Mouse (Mus musculus): ENCODE results near the gene Gm7579. TPM values are rescaled to one million over a fixed set of nuclear protein-coding genes. Genes with fewer than 3 reads are reported as not detected.
"Not testable (repeated sequence)": the region's sequence is repeated elsewhere in the genome, so short reads cannot be mapped to it uniquely, and the experiment has no call there.

Gm7579 gene
- polyA plus RNA-seq (2015; fragmentation: Nextera tagmentation; extraction: Ambion mirVana): not detected in 2 replicates

DNA sequence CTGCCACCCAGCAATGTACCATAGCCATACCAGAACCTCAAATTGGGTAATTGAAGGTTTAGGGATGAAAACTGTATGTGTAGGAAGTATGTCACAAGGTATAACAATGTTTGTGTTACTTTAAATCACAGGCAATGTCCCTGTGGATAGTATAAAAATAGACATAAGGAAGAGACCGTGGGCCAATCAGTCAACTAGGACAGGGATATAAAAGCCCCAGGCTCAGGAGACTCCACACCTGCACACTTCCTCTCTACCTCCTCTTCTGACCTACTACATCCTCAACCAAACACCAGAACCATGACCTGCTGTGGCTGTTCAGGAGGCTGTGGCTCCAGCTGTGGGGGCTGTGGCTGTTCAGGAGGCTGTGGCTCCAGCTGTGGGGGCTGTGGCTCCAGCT lies at the start of gene Gm7579:
Gene Gm7579 (plus strand): TSS at position 301 of the 400 bp plus-strand sequence.
- no peak for DNase-seq (ENCODE audit: low spot score)

GRCm38 (mm10) chr7:142165639-142166038 lies 46.0 kb upstream of the Gm7579 start, which contains the start of gene Gm4553:
Gene Gm4553 (minus strand): TSS chr7:142165739.
- not testable (repeated sequence) for DNase-seq (ENCODE audit: low spot score)

GRCm38 (mm10) chr7:142169836-142170235 lies 41.8 kb upstream of the Gm7579 start:
- peak; percentile 43 for DNase-seq (ENCODE audit: low spot score)

DNA sequence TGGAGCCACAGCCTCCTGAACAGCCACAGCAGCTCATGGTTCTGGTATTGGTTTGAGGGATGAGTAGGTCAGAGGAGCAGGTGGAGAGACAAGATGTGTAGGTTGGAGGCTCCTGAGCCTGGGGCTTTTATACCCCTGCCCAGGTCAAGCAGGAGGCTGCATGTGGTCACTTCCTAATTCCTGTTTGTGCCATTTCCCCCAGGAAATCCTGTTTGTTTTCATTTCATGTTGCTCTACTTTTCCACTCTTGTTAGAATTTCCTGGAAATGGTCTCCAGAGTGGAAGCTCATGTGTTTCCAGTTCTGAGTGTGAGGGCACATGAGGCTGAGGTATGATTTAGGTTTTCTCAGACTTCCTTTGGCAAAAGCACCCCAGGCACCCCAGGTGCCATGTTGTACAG lies 35.8 kb upstream of the Gm7579 start, which contains the start of gene Krtap5-2:
Gene Krtap5-2 (minus strand): TSS at position 101 of the 400 bp plus-strand sequence.
- DNase-seq (ENCODE audit: low spot score): not testable (repeated sequence)

GRCm38 (mm10) chr7:142178685-142179084 lies 33.0 kb upstream of the Gm7579 start:
- no peak for DNase-seq (ENCODE audit: low spot score)

- DNase-seq (ENCODE audit: low spot score): no peak
Observed at GRCm38 (mm10) chr7:142181021-142181420, 30.6 kb upstream of the Gm7579 start.

GRCm38 (mm10) chr7:142188156-142188555 lies 23.5 kb upstream of the Gm7579 start:
- DNase-seq (ENCODE audit: low spot score): no peak

DNA sequence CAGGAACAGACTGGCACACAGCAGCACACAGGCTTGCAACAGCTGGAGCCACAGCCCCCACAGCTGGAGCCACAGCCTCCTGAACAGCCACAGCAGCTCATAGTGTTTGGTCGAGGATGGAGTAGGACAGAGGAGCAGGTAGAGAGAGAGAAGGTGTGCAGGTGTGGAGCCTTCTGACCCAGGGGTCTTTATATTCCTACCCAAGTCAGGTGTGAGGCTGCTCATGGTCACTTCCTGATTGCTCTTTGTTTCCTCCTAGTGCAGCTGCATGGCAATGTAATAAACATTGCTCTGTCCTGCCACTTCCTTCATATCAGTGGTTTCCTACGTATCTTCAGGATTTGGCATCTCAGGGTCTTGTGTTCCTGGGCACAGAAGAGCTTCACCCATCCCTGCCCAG lies 21.4 kb upstream of the Gm7579 start, which contains the start of gene Gm10153:
Gene Gm10153 (minus strand): TSS at position 101 of the 400 bp plus-strand sequence.
- DNase-seq (ENCODE audit: low spot score): no peak

DNA sequence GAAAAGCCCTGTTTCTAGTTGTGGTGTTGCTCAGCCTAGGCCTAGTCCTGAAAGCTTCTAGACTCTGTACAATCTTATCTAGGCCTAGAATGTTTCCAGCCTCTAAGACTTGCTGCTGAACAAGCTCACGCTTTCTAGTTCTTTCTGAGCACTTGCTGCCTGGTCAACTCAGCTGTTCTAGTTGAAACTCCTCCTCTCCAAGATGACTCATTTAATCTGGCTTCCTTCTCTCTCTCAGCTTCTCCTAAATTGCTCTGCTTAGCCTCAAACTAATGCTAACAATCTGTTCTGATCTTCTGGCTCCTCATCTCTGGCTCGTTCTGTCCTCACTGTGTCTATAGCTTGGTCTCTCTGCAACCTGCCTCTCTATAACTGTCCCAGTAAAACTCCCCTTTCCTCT lies 12.9 kb upstream of the Gm7579 start:
- no peak for DNase-seq (ENCODE audit: low spot score)

- no peak for DNase-seq (ENCODE audit: low spot score)
Observed at GRCm38 (mm10) chr7:142201064-142201463, 10.6 kb upstream of the Gm7579 start, which contains the start of gene Krtap5-3. Gene Krtap5-3 (plus strand): TSS chr7:142201364.

DNA sequence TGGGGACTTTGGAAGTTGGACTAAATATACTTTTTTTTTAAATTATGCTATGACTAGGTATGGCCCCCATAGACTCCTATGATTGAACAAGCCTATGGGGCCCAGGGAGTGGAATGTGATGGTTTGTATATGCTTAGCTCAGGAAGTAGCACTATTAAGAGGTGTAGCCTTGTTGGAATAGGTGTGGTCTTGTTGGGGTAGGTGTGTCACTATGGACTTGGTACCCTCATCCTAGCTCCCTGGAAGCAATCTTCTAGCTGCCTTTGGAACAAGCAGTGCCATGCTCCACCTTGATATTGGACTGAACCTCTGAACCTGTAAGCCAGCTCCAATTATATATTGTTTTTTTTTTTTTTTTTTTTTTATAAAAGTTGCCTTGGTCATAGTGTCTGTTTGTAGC lies 6.2 kb upstream of the Gm7579 start:
- no peak for DNase-seq (ENCODE audit: low spot score)

DNA sequence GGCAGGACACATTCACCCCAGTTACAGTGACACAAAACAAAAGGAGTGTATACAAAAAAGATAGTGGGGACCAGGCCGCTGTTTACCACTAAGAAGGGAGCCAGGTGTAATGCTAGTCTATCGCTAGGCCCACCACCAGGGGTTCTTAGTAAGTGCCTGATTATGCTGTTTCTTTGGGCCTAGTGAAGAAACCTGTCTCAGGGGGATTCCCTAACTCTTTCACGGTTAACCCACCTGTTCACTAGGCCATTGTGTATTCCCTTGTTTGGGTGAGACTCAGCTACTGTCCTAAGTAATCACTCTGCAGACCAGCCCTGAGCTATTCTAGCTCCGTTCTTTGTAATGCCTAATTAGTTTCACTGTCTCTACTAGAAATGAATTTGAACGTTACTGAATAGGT lies 4.8 kb upstream of the Gm7579 start:
- DNase-seq (ENCODE audit: low spot score): not testable (repeated sequence)

DNA sequence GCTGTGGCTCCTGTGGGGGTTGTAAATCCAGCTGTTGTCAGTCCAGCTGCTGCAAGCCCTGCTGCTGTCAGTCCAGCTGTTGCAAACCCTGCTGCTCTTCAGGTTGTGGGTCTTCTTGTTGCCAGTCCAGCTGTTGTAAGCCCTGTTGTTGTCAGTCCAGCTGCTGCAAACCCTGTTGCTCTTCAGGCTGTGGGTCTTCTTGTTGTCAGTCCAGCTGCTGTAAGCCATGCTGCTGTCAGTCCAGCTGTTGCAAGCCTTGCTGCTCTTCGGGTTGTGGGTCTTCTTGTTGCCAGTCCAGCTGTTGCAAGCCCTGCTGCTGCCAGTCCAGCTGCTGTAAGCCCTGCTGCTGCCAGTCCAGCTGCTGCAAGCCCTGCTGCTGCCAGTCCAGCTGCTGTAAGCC lies 477 bp downstream of the Gm7579 start:
- DNase-seq (ENCODE audit: low spot score): not testable (repeated sequence)

GRCm38 (mm10) chr7:142224518-142224917 lies 12.9 kb downstream of the Gm7579 start:
- no peak for DNase-seq (ENCODE audit: low spot score)

GRCm38 (mm10) chr7:142229871-142230270 lies 18.2 kb downstream of the Gm7579 start, which contains the start of gene Krtap5-5:
Gene Krtap5-5 (minus strand): TSS chr7:142229971.
- DNase-seq (ENCODE audit: low spot score): not testable (repeated sequence)

- DNase-seq (ENCODE audit: low spot score): no peak
Observed at GRCm38 (mm10) chr7:142231540-142231939, 19.9 kb downstream of the Gm7579 start.

GRCm38 (mm10) chr7:142240978-142241377 lies 29.3 kb downstream of the Gm7579 start, which contains the start of gene Gm40460:
Gene Gm40460 (minus strand): TSS chr7:142241078.
- no peak for DNase-seq (ENCODE audit: low spot score)

GRCm38 (mm10) chr7:142249824-142250223 lies 38.2 kb downstream of the Gm7579 start:
- DNase-seq (ENCODE audit: low spot score): peak; percentile 23

DNA sequence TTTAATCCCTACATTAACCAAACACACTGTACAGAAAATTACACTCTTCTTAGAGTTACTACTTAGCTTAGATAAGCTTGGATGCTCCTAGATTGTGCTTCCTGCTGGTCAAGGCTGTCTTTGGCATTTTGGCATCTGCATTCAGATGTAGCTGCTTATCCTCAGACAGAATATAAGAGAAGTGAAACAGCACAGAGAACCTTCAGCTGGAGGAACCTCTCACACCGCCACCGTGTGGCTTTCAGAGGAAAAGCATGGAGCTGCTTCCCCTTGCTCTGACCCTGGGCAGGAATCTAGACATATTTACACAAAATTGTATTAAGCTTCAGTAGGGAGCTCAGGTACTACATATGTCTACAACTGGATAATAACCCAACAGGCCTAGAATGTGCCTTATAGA lies 43.9 kb downstream of the Gm7579 start:
- peak; percentile 10 for DNase-seq (ENCODE audit: low spot score)

- not testable (repeated sequence) for DNase-seq (ENCODE audit: low spot score)
Observed at GRCm38 (mm10) chr7:142258254-142258653, 46.6 kb downstream of the Gm7579 start, which contains the start of gene Gm2431. Gene Gm2431 (minus strand): TSS chr7:142258354.
